Mouse (Mus musculus) brain, embryonic 14.5 days (tissue): ENCODE data around the gene Alk.

ENCODE experiments used
- CTCF ChIP-seq: fragments of 200-500 bp; IDR thresholded peaks from 2 replicates; pipeline ENCODE4 v1.5.1; 2012; ENCODE audit warnings: inconsistent platforms, mild to moderate bottlenecking, moderate library complexity, borderline replicate concordance; ENCODE audit not compliant: insufficient read depth, insufficient read length; ENCODE audit errors: extremely low read depth
- POLR2A ChIP-seq: fragments of 200-500 bp; IDR thresholded peaks from 2 replicates; pipeline ENCODE4 v1.6.1; 2012; ENCODE audit warnings: mild to moderate bottlenecking, inconsistent platforms, borderline replicate concordance; ENCODE audit not compliant: poor library complexity, insufficient read depth, insufficient read length, severe bottlenecking; ENCODE audit errors: extremely low read depth

DNA sequence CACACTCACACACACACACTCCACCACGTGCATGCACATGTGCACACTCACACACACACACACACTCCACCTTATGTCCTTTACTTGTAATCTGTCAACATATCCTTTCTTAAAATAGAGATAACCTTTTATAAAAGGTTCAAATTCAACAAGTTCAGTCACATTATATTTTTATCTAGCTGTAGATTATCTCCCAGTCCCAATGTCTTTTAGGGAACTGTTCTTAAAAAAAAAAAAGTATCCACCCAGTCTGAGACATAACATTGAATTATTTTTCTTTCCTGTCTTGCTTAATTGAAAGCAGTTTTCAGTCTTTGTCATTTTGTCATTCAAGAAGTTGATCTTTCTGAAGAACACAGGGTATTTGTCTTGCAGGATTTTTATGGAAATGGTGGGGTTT, 48.4 kb upstream of the Alk start:
- TF ChIP-seq POLR2A: no peak
- TF ChIP-seq CTCF: no peak
